Mouse (Mus musculus) thymus, postnatal 36 days (tissue): ENCODE results near the gene Brf1.

Source experiments
- DNase-seq, 2 experiments: peaks; one replicate each; pipeline ENCODE4 v3.0.0; 2022; ENCODE audit warnings: mixed read lengths in 2 of 2

The Brf1 gene

DNA sequence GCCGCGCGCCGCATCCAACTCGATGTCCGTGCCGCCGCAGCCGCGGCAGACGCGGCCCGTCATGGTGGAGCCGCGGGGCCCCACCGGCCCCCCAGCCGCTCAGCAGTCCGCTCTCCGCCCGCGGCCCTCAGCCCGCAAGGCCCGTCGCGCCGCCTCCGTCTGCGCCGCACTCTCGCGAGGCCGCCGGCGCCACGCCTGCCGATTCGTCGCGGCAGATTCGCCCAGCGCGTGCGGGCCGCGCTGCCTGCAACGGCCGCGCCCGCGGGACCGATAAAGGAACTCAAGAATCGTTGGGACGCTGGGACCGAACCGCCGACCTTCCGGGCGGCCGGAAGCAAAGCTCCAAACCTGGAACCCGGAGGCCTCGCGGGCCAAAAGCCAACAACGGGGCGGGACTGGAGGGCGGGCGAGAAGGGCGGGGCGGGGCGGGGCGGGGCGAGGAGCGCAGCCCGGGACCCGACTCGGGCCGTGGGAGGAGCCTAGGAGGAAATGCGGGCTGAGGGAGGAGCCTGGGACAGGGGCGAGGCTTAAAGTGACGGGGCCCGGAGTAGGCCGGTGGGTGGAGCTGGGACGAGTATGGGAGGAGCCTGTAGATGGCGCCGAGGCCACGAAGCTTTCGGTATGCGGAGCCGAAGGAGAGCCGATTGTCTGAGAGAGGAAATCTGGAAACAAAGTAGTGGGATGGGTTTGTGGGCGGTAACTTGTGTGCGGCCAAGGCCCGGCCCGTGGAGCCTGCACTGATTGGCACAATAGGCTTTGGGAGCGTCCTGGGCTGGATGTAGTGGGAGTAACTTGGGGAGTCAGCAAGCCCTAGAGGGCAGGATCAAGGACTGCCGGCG lies at the start of gene Brf1:
Brf1 (minus strand) TSS at position 411 of the 839 bp plus-strand sequence.
- DNase-seq = peak; percentile 97 to 98

DNA sequence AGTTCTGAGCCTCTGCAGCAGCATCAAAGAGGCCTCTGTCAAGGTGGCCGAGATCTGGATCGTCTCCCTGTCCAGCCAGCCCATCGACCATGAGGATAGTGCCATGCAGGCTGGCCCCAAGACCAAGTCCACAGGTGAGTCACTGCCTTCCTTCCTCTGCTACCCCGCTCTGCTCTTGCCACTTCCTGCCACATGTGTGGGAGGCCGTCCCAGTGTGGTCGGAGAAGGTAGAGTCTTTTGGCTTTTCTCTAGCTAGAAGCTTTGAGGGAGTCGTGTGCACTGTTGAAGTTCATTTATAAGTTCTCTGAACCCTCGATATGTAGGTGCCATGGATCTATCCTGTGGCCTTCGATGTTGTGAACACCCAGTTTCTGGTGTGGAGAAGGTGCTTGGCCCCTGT lies 49.3 kb upstream of the Brf1 start:
- DNase-seq = peak; percentile 69 to 76

DNA sequence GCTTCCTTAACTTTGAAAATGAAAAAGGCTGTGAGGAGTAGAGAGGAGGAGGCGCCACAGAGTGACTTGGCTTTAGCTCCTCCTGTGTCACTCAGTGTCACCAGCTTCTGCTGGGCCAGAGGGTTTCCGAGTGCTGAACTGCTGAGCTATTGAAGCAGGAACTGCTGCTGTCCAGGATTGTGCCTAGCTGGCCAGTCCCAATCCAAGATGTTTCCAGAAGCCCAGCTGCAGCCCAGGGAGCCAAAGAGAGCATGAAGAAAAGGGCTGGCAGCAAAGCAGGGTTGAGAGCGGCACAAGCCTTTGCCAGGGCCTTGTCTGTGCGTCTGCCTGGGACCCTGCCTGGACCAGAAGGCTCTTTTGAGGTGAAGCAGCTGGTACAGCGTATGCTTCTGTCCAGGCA lies 47.6 kb upstream of the Brf1 start:
- peak in 1 of 2 experiments; percentile 7 for DNase-seq

DNA sequence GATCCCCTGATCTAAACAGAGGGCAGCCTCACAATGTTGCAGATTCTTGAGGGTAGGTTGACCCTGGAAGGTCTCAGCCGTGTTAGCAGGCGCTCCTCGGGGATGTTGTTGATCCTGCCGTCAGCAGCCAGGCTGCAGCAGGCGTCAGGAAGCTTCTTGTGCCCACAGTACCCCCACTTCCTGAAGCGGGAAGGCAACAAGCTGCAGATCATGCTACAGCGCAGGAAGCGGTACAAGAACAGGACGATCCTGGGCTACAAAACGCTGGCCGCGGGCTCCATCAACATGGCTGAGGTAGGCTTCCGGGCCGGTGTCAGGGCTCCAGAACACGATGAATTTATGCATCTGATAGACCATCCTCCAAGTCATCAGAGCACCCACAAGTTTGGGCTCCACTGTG lies 46.4 kb upstream of the Brf1 start:
- peak; percentile 60 to 76 for DNase-seq

DNA sequence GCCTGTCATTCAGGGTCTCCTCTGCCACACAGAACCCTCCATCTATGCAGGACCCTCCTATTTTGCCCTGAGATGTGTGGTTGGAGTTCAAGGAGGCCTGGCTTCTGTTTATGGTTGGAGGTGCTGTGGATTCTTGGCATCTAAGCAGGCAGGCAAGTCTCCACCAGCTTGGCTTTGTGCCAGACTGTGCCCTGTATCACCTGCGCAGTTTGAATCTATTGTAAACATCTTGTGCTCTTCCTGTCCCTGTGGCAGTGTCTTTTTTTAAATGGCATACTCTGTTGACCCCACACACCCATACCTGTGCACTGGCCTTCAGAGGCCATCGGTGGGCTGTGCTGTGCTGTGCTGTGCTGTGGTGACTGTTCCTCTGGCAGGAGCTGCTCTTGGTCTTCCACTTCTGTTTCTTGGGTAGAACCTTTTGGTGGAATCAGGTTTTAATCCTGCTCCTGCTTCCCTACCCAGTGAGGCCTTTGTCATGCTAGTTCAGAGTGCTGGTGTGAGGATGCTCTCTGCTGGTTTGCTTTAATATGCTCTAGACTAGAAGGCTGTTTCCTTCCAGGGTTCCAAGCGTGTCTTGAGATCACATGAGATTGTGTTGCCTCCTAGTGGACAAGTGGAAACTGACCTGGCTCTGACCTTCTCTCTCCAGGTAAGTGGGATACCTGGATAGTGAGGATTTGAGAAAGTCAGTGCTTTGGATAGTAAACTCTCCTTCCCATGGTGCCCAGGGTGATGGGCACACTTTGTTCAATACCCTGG lies 44.6 kb upstream of the Brf1 start:
- DNase-seq = peak; percentile 38 to 52

DNA sequence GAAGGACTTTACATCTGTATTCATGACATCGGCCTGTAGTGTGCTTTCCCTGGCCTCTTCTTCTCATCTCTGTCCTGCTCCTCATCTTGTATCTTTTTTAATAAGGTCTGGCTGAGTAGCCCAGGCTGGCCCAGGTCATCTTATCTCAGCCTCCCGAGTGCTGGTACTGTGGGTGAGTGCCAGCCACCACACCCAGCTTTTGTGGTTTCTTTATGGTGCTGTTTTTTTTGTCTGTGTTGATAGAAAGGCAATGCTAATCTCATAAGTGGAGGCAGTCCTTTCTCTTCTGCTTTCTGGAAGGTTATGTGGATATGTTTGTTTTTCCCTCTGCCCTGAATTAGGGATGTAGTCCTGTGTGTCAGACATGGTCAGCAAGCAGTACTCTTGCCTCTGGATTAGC lies 42.0 kb upstream of the Brf1 start:
- DNase-seq = no peak

DNA sequence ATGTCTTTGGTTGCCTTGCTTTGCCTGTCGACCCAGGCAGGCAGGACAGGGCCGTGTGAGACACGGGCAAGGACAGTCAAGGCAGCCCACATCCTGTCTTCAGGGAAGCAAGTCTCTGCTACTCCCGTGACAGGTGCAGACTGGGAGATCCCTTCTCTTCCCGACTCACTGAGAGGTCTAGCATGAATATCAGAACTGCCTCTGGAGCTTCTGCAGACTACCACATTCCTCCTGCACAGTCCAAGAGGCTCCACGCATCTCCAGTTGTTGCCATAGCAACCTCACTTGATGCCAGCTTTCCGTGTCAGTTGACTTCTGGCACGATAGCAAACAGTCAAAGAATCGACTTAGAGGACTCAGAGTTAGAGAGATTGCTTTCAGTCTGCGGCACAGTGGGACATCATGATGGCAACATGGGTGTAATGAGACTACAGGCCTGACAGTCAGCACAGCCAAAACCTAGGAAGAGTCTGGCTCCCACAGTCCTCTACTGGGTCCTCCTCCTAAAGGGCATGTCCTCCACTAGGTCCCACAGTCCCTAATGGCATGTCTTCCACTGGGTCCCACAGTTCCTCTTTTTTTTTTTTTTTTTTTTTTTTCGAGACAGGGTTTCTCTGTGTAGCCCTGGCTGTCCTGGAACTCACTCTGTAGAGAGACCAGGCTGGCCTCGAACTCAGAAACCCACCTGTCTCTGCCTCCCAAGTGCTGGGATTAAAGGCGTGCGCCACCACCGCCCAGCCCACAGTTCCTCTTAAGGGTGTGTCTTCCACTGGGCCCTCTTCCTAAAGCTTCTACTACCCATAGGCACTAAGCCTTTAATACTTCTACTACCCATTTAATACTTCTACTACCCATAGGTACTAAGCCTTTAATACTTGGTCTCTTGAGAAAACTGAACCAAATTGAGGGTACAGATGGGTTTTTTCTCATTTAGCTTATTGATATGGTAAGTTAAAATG lies 41.3 kb upstream of the Brf1 start:
- peak; percentile 19 to 42 for DNase-seq

DNA sequence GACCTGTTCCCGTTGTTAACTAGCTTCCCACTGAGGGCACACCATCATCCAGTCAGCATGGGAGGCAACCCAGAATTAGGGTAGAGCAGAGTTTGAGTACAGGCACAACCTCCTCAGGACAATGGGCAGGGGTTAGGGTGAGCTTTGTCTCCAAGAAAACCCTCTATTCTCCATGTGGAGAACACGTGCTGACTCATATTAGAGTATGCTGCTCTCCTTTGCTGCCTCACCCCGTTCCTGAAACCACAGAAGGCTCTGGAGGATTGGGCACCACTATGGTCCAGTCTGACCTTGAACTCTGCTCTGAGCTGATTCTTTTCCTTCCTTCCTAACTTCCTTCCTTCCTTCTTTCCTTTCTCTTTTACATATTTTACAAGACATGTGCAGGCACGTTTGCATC lies 37.9 kb upstream of the Brf1 start:
- no peak for DNase-seq

DNA sequence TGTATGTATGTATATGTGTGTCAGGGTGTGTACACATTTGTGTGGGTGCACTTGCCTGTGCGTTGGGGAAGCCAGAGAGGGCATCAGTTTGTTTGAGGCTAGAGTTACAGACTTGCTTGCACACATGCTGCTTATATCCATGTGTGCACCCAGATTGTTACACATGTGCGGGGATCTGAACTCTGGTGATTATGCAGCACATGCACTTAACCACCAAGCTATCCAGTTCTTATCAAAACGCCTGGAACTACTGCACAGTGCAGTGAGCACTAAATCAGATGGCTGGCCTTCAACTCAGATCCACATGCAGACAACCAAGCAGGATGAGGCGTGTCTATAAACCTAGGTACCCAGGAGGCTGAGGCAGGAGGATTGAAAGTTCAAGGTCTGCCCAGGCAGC lies 36.5 kb upstream of the Brf1 start:
- DNase-seq = no peak

DNA sequence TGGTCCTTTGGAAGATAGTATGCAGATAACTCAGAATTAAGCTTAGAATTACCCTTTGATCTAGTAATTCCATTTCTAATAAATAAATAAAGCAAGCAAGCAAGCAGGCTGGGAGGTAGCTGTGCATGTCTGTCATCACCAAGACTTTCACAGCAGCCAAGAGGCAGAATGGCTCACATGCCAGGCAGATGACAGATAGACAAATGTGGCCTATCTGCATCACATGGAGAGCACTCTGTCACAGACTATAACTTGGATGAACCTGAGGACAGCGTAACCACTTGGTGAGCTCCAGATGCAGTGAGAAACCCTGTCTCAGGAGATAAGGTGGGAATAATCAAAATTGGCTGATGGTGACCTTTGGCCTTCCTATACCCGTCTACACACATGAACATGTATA lies 34.6 kb upstream of the Brf1 start:
- no peak for DNase-seq

DNA sequence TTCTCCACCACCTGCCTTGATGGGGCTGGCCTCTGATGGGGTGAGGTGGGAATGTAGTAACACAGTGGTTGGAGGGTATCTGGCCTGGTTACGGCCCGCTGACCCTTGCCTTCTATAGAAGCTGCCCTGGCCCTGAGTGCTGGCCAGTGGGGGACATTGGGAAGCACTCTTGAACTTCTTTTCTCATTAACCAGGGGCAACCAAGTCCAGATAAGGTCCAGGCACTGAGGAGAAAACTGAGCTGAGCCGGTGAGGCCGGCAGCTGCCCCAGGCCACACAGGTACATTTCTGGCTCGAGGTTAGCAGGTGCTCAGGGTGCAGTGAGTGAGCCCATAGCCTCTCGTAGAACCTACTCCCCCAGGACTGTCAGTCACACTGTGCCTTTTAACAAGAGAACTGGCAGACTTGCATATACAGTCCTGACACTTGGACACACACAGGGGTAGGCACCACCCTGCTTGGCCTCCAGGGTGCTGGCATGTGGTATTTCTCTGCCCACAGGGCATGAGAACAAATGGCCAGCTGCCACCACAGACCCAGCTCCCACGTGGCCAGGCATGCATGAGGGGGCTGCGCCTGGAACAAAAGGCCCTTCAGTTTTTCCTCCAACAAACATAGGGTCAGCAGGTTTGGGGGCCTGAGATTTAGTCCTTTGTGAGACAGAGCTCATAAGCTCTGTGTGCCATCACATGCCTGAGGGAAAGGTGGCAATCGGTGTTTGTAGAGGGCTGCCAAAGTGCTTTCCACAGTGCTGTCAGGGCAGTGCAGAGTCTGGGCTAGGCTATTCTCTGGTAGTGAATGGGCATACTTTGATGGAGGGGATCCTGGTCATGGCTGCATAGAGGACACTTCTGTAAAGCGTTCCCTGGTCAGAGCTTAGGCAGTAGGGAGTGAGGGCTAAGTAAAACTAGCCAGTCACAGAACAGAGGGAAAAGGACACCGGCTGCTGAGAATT lies 32.1 kb upstream of the Brf1 start:
- DNase-seq = no peak

DNA sequence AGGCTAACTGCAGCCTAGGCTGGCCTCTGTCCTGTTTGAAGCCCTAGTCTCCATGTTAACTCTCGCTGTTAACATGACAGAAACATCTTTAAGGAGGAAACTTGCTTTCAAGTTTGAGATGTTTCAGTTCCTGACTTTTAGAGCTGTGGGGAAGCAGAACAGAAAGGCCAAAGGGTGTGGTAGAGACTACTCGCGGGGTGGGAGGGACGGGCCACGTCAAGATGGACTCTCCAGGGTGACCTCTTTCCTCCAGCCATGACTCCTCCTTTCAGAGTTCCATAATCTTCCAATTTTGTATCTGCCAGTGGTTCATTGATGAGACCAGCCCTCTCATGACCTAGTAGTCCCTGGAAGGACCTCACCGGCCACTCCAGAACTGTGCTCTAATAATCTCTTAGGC lies 30.9 kb upstream of the Brf1 start:
- DNase-seq = no peak

DNA sequence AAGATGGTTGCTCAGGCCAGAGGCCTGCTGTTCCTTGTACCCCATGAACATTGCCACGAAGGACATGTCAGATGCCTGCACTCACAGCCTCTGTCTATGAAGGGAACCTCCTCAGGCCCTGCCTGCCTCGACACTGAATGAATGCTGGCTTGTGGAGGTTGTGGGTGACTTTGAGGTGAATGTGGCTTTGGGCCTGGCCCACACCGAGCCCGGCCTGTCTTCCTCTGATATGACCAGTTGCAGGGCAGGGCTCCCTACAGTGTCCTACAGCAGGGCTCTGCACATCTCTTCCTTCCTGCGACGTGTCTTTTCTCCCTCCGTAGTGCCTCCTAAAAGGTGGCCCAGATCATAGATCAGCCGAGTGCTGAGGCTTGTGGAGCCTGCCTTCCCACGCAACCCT lies 30.5 kb upstream of the Brf1 start:
- DNase-seq = no peak

DNA sequence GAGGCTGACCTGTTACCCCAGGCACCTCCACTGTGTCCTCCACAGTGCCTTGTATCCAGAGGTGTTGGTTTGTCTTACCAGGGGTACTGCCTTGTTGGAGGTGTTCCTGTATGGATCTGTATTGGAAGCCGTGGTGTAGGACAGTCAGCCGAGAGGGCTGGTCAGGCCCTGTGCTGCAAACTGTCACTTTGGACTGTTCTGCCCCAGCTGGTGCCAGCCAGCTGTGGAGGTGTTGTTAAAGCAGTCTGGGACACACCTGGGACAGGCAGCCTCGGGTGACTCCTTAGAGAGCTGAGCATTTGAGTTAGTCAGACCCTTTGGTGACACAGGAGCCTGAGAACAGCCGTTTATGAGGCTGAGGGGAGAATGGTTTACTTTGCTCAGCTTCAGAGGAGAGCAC lies 29.5 kb upstream of the Brf1 start:
- no peak for DNase-seq

DNA sequence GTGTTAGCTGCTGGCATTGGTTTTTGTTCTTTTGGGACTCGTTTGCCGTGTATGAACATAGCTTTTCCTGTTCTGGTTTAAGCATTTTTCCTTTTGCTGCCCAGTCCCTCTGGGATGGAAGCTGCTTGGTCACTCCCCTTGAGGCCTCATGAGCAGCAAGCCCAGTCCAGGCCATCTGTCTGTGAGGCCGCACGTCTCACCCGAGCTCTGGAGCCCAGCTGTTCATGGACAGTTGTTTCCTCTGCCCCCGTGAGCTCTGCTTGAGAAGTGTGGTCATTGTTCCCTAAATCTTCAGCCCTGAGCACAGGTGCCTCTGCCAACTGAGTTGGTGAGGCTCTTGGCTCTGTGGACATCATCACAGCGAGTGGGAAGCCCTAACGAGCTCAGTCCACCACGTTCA lies 28.4 kb upstream of the Brf1 start:
- DNase-seq = no peak

DNA sequence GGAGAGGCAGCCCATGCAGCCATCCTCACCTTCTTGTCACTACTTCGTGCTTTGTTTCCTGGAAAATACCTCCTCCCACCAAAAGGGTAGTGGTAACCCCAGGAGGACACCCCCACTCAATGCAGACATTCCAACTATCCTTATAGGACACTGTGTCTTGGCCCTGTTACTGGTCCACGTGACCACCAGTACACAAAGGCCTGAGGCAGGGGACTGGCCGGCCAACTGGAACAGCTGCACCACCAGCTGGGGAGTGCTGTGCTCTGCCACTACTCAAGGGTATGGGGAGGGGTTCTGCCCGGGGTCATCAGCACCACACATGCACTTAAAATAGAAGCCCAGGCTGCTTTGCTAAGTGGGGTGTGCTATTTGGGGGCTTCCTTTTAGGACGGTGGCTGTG lies 27.6 kb upstream of the Brf1 start:
- no peak for DNase-seq

DNA sequence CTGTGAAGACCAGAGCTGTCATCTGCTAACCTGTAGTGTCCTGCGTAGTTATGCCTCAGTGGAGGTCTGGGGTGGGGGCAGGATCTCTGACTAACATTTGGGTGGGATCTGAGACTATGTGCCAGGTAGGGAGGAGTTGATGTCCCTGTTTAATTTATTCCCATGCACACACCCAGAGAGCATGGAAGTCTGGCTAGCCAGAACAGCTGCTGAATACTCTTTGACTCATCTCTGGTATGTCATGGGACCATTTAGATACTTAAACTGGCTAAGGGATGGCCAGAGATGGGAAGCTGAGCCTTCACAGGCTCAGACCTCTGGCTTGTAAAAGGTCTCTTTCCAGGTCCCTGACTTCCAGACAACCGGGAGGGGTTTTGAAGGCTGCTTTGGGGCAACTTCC lies 27.0 kb upstream of the Brf1 start:
- no peak for DNase-seq

DNA sequence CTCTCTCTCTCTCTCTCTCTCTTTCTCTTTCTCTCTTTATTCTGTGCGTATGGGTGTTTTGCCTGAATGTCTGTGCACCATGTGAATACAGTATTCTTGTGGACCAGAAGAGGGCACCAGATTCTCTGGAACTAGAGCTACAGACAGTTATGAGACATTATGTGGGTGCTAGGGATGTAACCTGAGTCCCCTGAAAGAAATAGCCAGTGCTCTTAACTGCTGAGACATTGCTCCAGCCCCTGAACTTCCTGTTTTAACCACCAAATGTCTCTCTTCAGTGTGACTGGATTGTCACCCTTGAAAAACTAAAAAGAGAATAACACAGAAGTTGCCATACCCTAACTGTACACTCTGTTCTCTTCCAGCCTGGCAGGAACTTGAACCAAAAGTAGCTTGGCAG lies 26.1 kb upstream of the Brf1 start:
- DNase-seq = no peak

DNA sequence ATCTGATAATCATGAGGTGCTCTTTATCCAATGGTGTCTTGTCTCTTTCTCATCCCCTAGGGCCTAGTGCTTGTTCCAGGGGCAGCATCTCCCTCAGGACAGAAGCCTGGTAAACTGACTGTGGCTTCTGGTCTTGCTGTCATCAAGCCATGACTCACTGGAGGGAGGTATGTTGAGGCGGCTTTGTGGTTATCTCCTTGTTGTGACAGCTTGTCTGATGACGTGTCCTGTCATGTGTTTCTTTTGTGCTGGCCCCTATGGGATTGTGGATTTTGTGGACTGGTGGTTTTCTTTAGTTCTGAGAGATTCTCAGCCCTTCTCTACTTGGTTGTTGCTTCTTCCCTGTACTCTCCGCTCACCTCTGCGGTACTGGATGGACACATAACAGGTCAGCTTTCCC lies 22.6 kb upstream of the Brf1 start:
- DNase-seq = no peak

DNA sequence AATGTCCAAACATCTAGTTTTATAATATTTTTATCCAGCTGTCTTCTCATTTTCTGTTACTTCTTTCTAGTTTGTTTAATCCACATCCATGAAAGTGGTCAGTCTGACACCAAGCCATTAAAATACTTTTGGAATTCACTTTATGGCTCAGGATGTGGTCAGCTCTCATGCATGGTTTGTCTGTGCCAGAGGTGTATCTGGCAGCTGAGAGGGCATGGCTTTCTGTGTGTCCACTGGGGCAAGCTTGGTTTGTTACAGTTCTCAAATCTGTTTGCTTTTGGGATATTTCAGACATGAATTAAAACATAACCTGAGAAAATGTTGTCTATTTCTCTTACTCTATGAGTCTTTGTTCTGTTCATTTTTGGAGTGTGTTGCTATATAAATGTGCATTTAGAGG lies 21.0 kb upstream of the Brf1 start:
- no peak for DNase-seq

DNA sequence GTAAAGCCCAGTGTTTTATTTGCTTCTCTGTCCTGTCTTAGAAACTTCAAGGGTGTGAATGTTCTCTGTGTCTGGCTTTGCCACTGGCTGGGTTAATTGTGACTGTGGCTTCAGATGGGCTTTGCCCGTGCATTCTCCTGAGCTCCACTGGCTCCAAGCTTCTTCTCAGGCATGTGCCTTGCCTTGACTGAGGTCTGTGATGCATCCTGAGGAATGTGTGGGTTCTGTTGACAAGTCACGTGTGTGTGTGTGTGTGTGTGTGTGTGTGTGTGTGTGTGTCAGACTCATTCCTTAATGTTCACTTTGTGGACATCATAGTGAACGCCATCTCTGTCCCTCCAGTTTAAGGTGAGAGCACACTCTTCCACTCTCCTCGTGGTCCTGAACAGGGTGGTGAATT lies 18.3 kb upstream of the Brf1 start:
- no peak for DNase-seq

DNA sequence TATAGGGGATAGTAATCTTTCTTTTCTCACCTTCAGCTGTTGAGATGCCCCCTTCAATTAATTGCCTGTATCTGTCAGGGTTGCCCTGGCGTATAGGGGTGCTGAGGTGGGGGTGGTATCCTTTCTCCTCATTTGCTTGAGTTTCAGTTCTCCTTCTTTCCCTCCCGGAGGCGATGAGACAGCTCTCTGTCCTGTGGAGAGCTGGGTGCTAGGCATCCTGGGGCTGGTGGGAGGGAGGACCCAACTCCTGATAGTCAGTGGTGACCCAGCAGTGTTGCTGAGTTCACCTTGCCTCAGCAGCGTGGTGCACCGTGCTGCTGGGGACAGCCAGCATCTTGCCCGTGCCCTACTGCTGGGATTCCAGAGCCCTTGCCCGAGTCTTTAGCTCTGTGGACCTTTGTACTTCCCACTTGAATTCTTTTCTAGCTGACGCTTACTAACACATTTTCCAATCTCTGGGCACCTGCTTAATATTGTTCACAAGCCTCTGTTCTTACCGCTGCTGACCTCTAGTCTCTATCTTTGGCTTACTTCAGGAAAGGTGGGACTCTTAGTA lies 17.0 kb upstream of the Brf1 start:
- no peak for DNase-seq
